Mouse (Mus musculus): ENCODE measurements around the gene Tspan12. TPM values are rescaled to one million over a fixed set of nuclear protein-coding genes. Genes with fewer than 3 reads are reported as not detected.

Tspan12 gene
- polyA plus RNA-seq, 1 experiment from 2014 or later = 111 TPM

DNA sequence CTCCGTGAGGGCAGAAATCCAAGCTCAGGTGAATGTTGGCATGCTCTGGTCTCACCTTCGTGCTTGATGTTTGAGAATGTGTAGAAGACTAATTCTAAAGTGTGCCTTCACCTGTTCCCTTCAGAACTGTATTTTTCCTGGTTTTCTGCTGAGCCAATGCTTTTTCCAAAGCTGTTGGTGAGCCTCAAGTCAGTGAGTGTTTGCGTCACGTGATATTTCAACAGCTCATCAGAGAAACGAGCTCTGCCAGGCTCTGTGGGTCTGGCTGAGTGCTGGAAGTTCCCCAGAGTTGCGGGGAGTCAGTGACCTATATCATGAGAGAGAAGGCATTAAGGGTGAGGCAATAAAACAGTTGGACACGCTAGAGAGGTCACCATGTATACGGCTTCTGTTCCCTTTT lies 29.0 kb downstream of the Tspan12 start:
- WGBS = 21% methylated on average over 8 of the region's 8 CpGs
- H3K4me2 ChIP-seq (ENCODE audit: low read length) = peak overlapping the region; percentile 43
- no peak for TF ChIP-seq CTCF (IDR thresholded peaks at IDR 0.05; ENCODE audit: low read depth)
- ATAC-seq (replicated peaks; ENCODE audit: low FRiP score, low read depth) = peak; percentile 97
- DNase-seq (ENCODE audit: low spot score) = peak; percentile 77
- H3K36me3 ChIP-seq (ENCODE audit: insufficient read depth, low read length) = no peaks in the 10 kb centered on the region
- peak overlapping the region; percentile 75 for H3K27ac ChIP-seq
- no peaks in the 10 kb centered on the region for H3K9me3 ChIP-seq (replicated peaks; ENCODE audit: low read length)
- no peak overlapping the region; the same call in 1 of the 2 replicates for H3K4me3 ChIP-seq (replicated peaks; ENCODE audit: low read depth, low read length)
- peaks cover under 1% of the 10 kb centered on the region; the same call in 1 of the 2 replicates for H3K4me1 ChIP-seq (replicated peaks; ENCODE audit: insufficient read depth, low read length)
- peak overlapping the region; percentile 2; the same call in 1 of the 2 replicates for H3K9ac ChIP-seq (ENCODE audit: low read depth, low read length)
- H3K27me3 ChIP-seq (ENCODE audit: insufficient read depth, low read length) = no peaks in the 10 kb centered on the region

DNA sequence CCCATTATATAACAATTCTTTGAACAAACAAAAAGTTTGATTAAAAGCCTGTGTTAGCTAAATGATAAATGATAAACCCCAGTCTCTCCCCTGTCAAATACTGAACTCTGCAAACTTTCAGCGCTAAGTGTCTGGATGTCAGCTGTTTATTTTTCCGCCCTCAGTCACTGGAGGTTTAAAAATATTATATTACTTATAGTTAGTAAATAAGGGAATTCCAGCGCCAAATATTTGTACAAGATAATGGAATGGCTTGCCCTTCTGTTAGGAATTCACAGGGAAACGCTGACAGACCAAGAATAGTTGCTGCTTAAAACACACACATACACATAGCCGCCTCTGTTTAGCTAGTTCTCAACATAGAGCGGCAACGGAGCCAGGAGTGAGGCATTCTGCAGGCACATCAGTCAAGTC lies 29.6 kb downstream of the Tspan12 start:
- H3K4me3 ChIP-seq (replicated peaks; ENCODE audit: low read depth, low read length) = no peak overlapping the region
- H3K27ac ChIP-seq = peak overlapping the region; percentile 75
- H3K27me3 ChIP-seq (ENCODE audit: insufficient read depth, low read length) = no peaks in the 10 kb centered on the region

DNA sequence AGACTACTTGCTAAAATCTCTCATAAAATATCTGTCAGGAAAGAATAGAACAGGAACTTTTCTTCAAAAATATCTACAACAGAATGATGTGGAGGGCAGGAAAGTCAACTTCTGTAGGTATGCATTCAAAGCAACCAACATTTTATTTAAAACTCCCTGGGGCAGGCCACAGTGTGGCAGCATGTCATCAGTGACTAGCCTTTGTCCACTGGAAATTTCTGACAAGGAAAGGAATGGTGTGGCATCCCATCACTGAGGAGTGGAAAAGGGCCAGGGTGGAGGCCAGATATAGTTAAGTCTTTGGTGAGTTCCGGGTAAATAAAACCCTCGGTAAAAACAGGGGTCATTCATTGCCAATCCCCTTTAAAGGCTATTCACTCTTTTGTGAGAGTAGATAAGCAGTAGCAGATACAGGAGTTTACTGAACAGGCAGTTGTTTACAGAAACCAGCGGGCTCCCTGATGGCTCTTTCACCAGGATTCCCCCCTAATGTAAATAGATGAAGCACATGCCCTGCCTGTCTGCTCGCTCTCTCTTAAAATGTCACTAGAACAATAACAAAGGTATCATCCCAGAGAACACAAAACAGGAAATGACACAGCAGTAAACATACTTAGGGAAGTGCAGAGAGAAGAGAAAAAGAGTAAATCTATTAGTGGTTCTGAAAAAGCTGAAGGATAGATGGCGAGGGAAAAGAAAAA lies 34.1 kb downstream of the Tspan12 start:
- no peak overlapping the region for H3K9ac ChIP-seq (ENCODE audit: low read depth, low read length)

More for the DNA sequence above, 29.6 kb downstream of the Tspan12 start:
- Histone ChIP-seq H3K9ac (ENCODE audit: low read depth, low read length) (peak overlapping the region; percentile 2; the same call in 1 of the 2 replicates), H3K4me2 (ENCODE audit: low read length) (peak overlapping the region; percentile 43), H3K36me3 (ENCODE audit: insufficient read depth, low read length) (no peaks in the 10 kb centered on the region), H3K4me1 (replicated peaks; ENCODE audit: insufficient read depth, low read length) (no peaks in the 10 kb centered on the region; the same call in 1 of the 2 replicates), H3K9me3 (replicated peaks; ENCODE audit: low read length) (no peaks in the 10 kb centered on the region)
- ATAC-seq (replicated peaks; ENCODE audit: low FRiP score, low read depth) (0 out of 2 replicates have a peak, but pooled peaks have one; percentile 2), DNase-seq (ENCODE audit: low spot score) (peak; percentile 90)
- TF ChIP-seq CTCF (IDR thresholded peaks at IDR 0.05; ENCODE audit: low read depth) = no peak
- WGBS = 42% methylated on average over 7 of the region's 7 CpGs

DNA sequence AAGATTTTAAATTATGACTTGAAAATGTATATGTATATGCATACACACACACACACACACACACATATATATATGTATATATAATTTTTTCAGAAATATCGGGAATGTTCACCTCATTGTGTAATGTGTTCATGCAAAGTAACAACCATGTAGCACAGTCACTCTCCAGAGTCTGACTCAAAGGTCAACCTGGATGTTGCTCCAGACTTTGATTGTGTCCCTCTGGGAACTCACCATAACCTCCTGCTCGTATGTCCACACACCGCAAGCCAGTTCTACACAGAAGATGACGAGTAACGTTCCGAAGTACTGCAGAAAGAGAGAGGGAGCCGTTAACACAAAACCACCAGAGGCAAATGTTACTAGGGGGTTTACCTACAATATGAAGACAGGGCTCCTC lies 46.3 kb downstream of the Tspan12 start:
- Histone ChIP-seq H3K9me3 (replicated peaks; ENCODE audit: low read length) (no peaks in the 10 kb centered on the region), H3K9ac (ENCODE audit: low read depth, low read length) (no peak overlapping the region), H3K27ac (no peak overlapping the region), H3K4me1 (replicated peaks; ENCODE audit: insufficient read depth, low read length) (no peaks in the 10 kb centered on the region), H3K4me3 (replicated peaks; ENCODE audit: low read depth, low read length) (no peak overlapping the region), H3K4me2 (ENCODE audit: low read length) (no peak overlapping the region), H3K36me3 (ENCODE audit: insufficient read depth, low read length) (no peaks in the 10 kb centered on the region), H3K27me3 (ENCODE audit: insufficient read depth, low read length) (no peaks in the 10 kb centered on the region)
- TF ChIP-seq CTCF (IDR thresholded peaks at IDR 0.05; ENCODE audit: low read depth) = no peak
- WGBS = 80% methylated on average over 7 of the region's 7 CpGs
- DNase-seq (ENCODE audit: low spot score) (no peak), ATAC-seq (replicated peaks; ENCODE audit: low FRiP score, low read depth) (no peak)

More for the DNA sequence above, 34.1 kb downstream of the Tspan12 start:
- WGBS = 55% methylated on average over 5 of the region's 5 CpGs
- Histone ChIP-seq H3K4me1 (replicated peaks; ENCODE audit: insufficient read depth, low read length) (no peaks in the 10 kb centered on the region), H3K27me3 (ENCODE audit: insufficient read depth, low read length) (no peaks in the 10 kb centered on the region), H3K36me3 (ENCODE audit: insufficient read depth, low read length) (no peaks in the 10 kb centered on the region), H3K27ac (no peak overlapping the region), H3K9me3 (replicated peaks; ENCODE audit: low read length) (no peaks in the 10 kb centered on the region), H3K4me2 (ENCODE audit: low read length) (no peak overlapping the region), H3K4me3 (replicated peaks; ENCODE audit: low read depth, low read length) (no peak overlapping the region)
- ATAC-seq (replicated peaks; ENCODE audit: low FRiP score, low read depth) (no peak), DNase-seq (ENCODE audit: low spot score) (no peak)
- TF ChIP-seq CTCF (IDR thresholded peaks at IDR 0.05; ENCODE audit: low read depth) = peak; percentile 59

DNA sequence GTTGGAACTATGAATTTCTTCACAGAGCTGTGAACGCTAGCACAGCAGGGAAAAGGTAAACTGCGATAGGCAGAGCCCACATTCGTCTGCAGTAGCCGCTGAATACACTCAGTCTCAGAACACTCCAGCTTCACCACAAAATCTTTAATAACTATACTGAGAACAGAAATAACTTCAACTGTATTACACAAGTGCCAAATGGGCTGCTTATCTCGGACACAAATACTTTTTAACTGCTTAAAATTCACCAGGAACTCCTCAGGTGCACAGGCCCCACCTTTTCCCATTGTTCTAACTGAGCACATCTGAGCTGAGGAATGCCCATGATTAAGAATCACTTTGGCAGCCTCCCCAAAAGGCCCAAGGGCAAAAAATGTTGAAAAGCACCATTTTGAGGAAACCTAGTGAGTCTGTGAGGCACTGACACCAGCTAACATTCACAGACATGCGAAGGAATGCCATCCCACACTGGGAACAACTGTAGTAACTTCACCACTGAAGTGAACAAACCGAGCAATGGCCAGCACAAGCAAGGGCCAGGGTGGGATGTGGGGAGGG lies 47.2 kb downstream of the Tspan12 start:
- H3K4me2 ChIP-seq (ENCODE audit: low read length) = no peak overlapping the region
- no peaks in the 10 kb centered on the region for H3K36me3 ChIP-seq (ENCODE audit: insufficient read depth, low read length)
- 63% methylated on average over 7 of the region's 7 CpGs for WGBS
- H3K9ac ChIP-seq (ENCODE audit: low read depth, low read length) = no peak overlapping the region
- no peak for TF ChIP-seq CTCF (IDR thresholded peaks at IDR 0.05; ENCODE audit: low read depth)
- no peak overlapping the region for H3K4me3 ChIP-seq (replicated peaks; ENCODE audit: low read depth, low read length)
- no peak for DNase-seq (ENCODE audit: low spot score)
- ATAC-seq (replicated peaks; ENCODE audit: low FRiP score, low read depth) = no peak
- H3K27me3 ChIP-seq (ENCODE audit: insufficient read depth, low read length) = no peaks in the 10 kb centered on the region
- no peaks in the 10 kb centered on the region for H3K4me1 ChIP-seq (replicated peaks; ENCODE audit: insufficient read depth, low read length)
- no peaks in the 10 kb centered on the region for H3K9me3 ChIP-seq (replicated peaks; ENCODE audit: low read length)
- H3K27ac ChIP-seq = no peak overlapping the region

DNA sequence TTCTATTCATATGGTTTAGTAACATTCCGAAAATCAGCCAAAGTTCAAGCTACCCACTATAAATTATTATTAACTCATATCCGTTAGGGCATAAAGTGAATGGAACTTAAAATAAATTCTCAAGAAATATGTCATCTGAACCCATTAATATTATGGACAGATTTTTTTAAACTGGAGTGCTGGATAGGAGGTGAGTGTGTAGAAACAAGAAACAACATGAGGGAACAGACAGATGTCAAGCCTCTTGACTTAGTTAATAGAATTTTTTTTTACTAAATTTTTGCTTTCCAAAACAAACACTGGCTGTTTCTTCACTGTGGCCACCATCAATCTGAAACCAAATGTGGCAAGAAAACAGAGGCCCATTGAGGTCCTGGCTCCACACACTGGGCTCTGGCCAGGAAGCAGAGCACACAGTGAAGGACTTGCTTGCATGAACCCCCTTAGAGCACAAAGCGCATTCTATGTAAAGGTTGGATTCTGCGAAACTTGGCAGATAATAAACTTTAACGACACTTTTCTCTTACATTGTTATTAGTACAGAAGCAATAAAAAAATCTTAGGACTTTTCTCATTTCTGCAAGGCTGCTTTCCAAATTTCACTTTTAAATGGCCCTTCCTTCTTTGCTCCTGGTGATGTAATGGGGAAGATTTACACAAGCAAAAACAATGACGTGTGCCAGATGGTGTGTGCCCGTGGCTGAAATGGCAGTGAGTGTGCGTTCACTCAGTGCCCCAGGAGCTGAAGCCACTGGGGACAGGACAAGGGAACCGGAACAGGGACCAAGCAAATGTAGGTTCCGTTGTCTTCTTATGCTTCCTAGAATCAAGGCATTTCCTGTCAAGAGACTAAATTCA lies 48.6 kb downstream of the Tspan12 start:
- TF ChIP-seq CTCF (IDR thresholded peaks at IDR 0.05; ENCODE audit: low read depth) = no peak
- Histone ChIP-seq H3K27me3 (ENCODE audit: insufficient read depth, low read length) (no peaks in the 10 kb centered on the region), H3K9me3 (replicated peaks; ENCODE audit: low read length) (no peaks in the 10 kb centered on the region), H3K4me2 (ENCODE audit: low read length) (no peak overlapping the region), H3K4me3 (replicated peaks; ENCODE audit: low read depth, low read length) (no peak overlapping the region), H3K4me1 (replicated peaks; ENCODE audit: insufficient read depth, low read length) (no peaks in the 10 kb centered on the region), H3K36me3 (ENCODE audit: insufficient read depth, low read length) (no peaks in the 10 kb centered on the region), H3K9ac (ENCODE audit: low read depth, low read length) (no peak overlapping the region), H3K27ac (peak overlapping the region; percentile 36; the same call in 1 of the 2 replicates)
- ATAC-seq (replicated peaks; ENCODE audit: low FRiP score, low read depth) (no peak), DNase-seq (ENCODE audit: low spot score) (peak; percentile 71)
- WGBS = 53% methylated on average over 10 of the region's 10 CpGs

All from kidney, postnatal 0 days (tissue).